Mouse (Mus musculus) T-helper 2 cell (primary cell): ENCODE data around the gene Trip10.

Experiments
- in situ Hi-C: fragments of 300-600 bp; cut with MboI, MseI; formaldehyde crosslinking; loops from one replicate; pipeline ENCODE4 v1.15.1; 2025; ENCODE audit warnings: high pct_unique_total_duplicates

The Trip10 gene

GRCm38 (mm10) chr17:57234254-57234928 is 14.9 kb upstream of the Trip10 start:
- in situ Hi-C loops, result no loop called here

- in situ Hi-C loops, result no loop called here
These were observed 13.5 kb upstream of the Trip10 start for GRCm38 (mm10) chr17:57235803-57236202.

- in situ Hi-C loops, result no loop called here
These were observed 12.1 kb upstream of the Trip10 start for GRCm38 (mm10) chr17:57237181-57237580.

GRCm38 (mm10) chr17:57243650-57244370 is 5.4 kb upstream of the Trip10 start:
- in situ Hi-C loops, result no loop called here

- in situ Hi-C loops, result loop anchor here (5.0 kb wide), 2 partner anchors 37 to 92 kb away; no protein-coding TSS in a partner anchor
These were observed 3.8 kb upstream of the Trip10 start for GRCm38 (mm10) chr17:57245311-57245929.

GRCm38 (mm10) chr17:57246663-57247392 is 2.4 kb upstream of the Trip10 start:
- in situ Hi-C loops, result loop anchor here (5.0 kb wide), 2 partner anchors 35 to 90 kb away; no protein-coding TSS in a partner anchor

GRCm38 (mm10) chr17:57247393-57248200 is 1.7 kb upstream of the Trip10 start:
- in situ Hi-C loops, result loop anchor here (5.0 kb wide), 2 partner anchors 35 to 90 kb away; no protein-coding TSS in a partner anchor

GRCm38 (mm10) chr17:57248201-57248699 is 1.0 kb upstream of the Trip10 start, which contains the start of gene Gpr108:
Gene Gpr108 (minus strand): TSS chr17:57248446.
- in situ Hi-C loops, result loop anchor here (5.0 kb wide), 2 partner anchors 34 to 89 kb away; no protein-coding TSS in a partner anchor

GRCm38 (mm10) chr17:57248771-57249170 is 484 bp upstream of the Trip10 start:
- in situ Hi-C loops, result loop anchor here (5.0 kb wide), 2 partner anchors 34 to 89 kb away; no protein-coding TSS in a partner anchor

- in situ Hi-C loops, result loop anchor here (25.0 kb wide), 1 partner anchor 938 kb away; the partner anchor contains the start of genes Arrdc5 and Uhrf1
These were observed 1.4 kb downstream of the Trip10 start for GRCm38 (mm10) chr17:57250461-57251160.

GRCm38 (mm10) chr17:57251431-57251830 is 2.2 kb downstream of the Trip10 start:
- in situ Hi-C loops, result loop anchor here (25.0 kb wide), 1 partner anchor 939 kb away; the partner anchor contains the start of genes Arrdc5 and Uhrf1

- in situ Hi-C loops, result loop anchor here (25.0 kb wide), 1 partner anchor 941 kb away; the partner anchor contains the start of genes Arrdc5 and Uhrf1
These were observed 4.1 kb downstream of the Trip10 start for GRCm38 (mm10) chr17:57253306-57253705.

- in situ Hi-C loops, result loop anchor here (25.0 kb wide), 1 partner anchor 943 kb away; the partner anchor contains the start of genes Arrdc5 and Uhrf1
These were observed 6.1 kb downstream of the Trip10 start for GRCm38 (mm10) chr17:57255354-57255753.

- in situ Hi-C loops, result loop anchor here (25.0 kb wide), 1 partner anchor 945 kb away; the partner anchor contains the start of genes Arrdc5 and Uhrf1
These were observed 7.7 kb downstream of the Trip10 start for GRCm38 (mm10) chr17:57256921-57257485.

- in situ Hi-C loops, result loop anchor here (25.0 kb wide), 1 partner anchor 946 kb away; the partner anchor contains the start of genes Arrdc5 and Uhrf1
These were observed 8.9 kb downstream of the Trip10 start for GRCm38 (mm10) chr17:57258191-57258590.

GRCm38 (mm10) chr17:57259742-57260141 is 10.5 kb downstream of the Trip10 start:
- in situ Hi-C loops, result loop anchor here (25.0 kb wide), 1 partner anchor 947 kb away; the partner anchor contains the start of genes Arrdc5 and Uhrf1

GRCm38 (mm10) chr17:57260351-57260750 is 11.1 kb downstream of the Trip10 start:
- in situ Hi-C loops, result loop anchor here (25.0 kb wide), 1 partner anchor 948 kb away; the partner anchor contains the start of genes Arrdc5 and Uhrf1

GRCm38 (mm10) chr17:57261286-57261685 is 12.0 kb downstream of the Trip10 start:
- in situ Hi-C loops, result loop anchor here (25.0 kb wide), 1 partner anchor 949 kb away; the partner anchor contains the start of genes Arrdc5 and Uhrf1
